Mouse (Mus musculus) liver, embryonic 11.5 days (tissue): Measurements from ENCODE around the gene Myct1. TPM values are rescaled to one million over a fixed set of nuclear protein-coding genes. Genes with fewer than 3 reads are reported as not detected.

Experiments
- ATAC-seq: fragments of 200-750 bp; cut with Nextera tagmentation; replicated peaks from 2 replicates; pipeline ENCODE4 v1.8.0; 2017; ENCODE audit warnings: moderate number of reproducible peaks, mild to moderate bottlenecking, moderate TSS enrichment, moderate library complexity; ENCODE audit not compliant: low FRiP score
- DNase-seq: peaks from one replicate; pipeline ENCODE4 v3.0.0-alpha.2; 2017; ENCODE audit warnings: low spot score
- H3K27ac ChIP-seq: fragments of 300-500 bp; sonication (generic); 2 replicates; pipeline ENCODE4 v1.5.1; 2014; ENCODE audit warnings: mild to moderate bottlenecking, low read depth, low read length, control low read depth
- H3K27me3 ChIP-seq: fragments of 300-500 bp; sonication (generic); replicated peaks from 2 replicates; pipeline ENCODE4 v1.6.1; 2014; ENCODE audit warnings: low read length, mixed read lengths; ENCODE audit not compliant: control insufficient read depth, insufficient read depth
- H3K36me3 ChIP-seq: fragments of 300-500 bp; sonication (generic); 2 replicates; pipeline ENCODE4 v1.6.1; 2014; ENCODE audit warnings: mild to moderate bottlenecking, low read length, moderate library complexity, mixed read lengths; ENCODE audit not compliant: control insufficient read depth, insufficient read depth
- H3K4me1 ChIP-seq: fragments of 300-500 bp; sonication (generic); replicated peaks from 2 replicates; pipeline ENCODE4 v1.6.1; 2014; ENCODE audit warnings: low read length, mixed read lengths; ENCODE audit not compliant: control insufficient read depth, insufficient read depth
- H3K4me2 ChIP-seq: fragments of 300-500 bp; sonication (generic); 2 replicates; pipeline ENCODE4 v1.6.1; 2014; ENCODE audit warnings: mild to moderate bottlenecking, control low read depth, moderate library complexity
- H3K4me3 ChIP-seq: fragments of 300-500 bp; sonication (generic); 2 replicates; pipeline ENCODE4 v1.5.1; 2014; ENCODE audit warnings: low read depth, low read length, control low read depth
- H3K9ac ChIP-seq: fragments of 300-500 bp; sonication (generic); 2 replicates; pipeline ENCODE4 v1.6.1; 2014; ENCODE audit warnings: low read depth, low read length, control low read depth
- H3K9me3 ChIP-seq: fragments of 300-500 bp; sonication (generic); 2 replicates; pipeline ENCODE4 v1.6.1; 2016; ENCODE audit warnings: low read length, inconsistent platforms, mixed read lengths; ENCODE audit not compliant: control insufficient read depth
- WGBS: fragments of 180-500 bp; shearing (Covaris S2); extraction: QIAGEN DNeasy Blood & Tissue Kit; methylation state at CpG from one replicate; pipeline ENCODE4 v1.1.7; 2014; 5-methylcytosine and 5-hydroxymethylcytosine counted together
- polyA plus RNA-seq: library from polyadenylated mRNA; unstranded; fragments of >200 nt; fragmentation: Nextera tagmentation; extraction: Ambion mirVana; gene quantifications from 2 replicates; pipeline ENCODE4 v1.2.1, GENCODE M21; 2014

Gene Myct1
- polyA plus RNA-seq, 1 experiment from 2014 or later: 4.9 TPM

- Histone ChIP-seq H3K36me3 (no peaks in the 10 kb centered on the region), H3K27ac (no peak overlapping the region), H3K4me2 (no peak overlapping the region), H3K27me3 (no peaks in the 10 kb centered on the region), H3K9ac (no peak overlapping the region), H3K4me3 (no peak overlapping the region), H3K9me3 (no peaks in the 10 kb centered on the region), H3K4me1 (no peaks in the 10 kb centered on the region)
- ATAC-seq: no peak
- DNase-seq: no peak
- WGBS: 71% methylated on average over 4 of the region's 4 CpGs
These were observed 43.7 kb downstream of the Myct1 start for GRCm38 (mm10) chr10:5637322-5637721.

GRCm38 (mm10) chr10:5639112-5639511 lies 45.5 kb downstream of the Myct1 start, which contains the start of gene Vip:
TSS of gene Vip (plus strand) at chr10:5639218.
- 27% methylated on average over 8 of the region's 8 CpGs for WGBS
- no peaks in the 10 kb centered on the region for H3K9me3 ChIP-seq
- DNase-seq: no peak

More at GRCm38 (mm10) chr10:5639112-5639511, 45.5 kb downstream of the Myct1 start, which contains the start of gene Vip:
- no peak for ATAC-seq
- no peak within 1 kb of the TSS for H3K9ac ChIP-seq
- H3K4me3 ChIP-seq: no peak within 1 kb of the TSS
- H3K27ac ChIP-seq: no peak within 1 kb of the TSS
- no peaks in the 10 kb centered on the region for H3K36me3 ChIP-seq
- no peak within 1 kb of the TSS for H3K4me2 ChIP-seq
- H3K27me3 ChIP-seq: no peaks in the 10 kb centered on the region
- H3K4me1 ChIP-seq: no peaks in the 10 kb centered on the region

Other genes starting within 250 kb of the Myct1 start
- 5.0 and 5.7 TPM in 2 replicates for gene Syne1, start 42.3 kb upstream of the Myct1 start, polyA plus RNA-seq
- not detected in 2 replicates for gene Vip, start 45.4 kb downstream of the Myct1 start, polyA plus RNA-seq
- gene Fbxo5, start 211.8 kb downstream of the Myct1 start, polyA plus RNA-seq: 94.5 and 99.7 TPM in 2 replicates
- 12.6 and 13.4 TPM in 2 replicates for gene Mtrf1l, start 230.1 kb downstream of the Myct1 start, polyA plus RNA-seq